Mouse (Mus musculus) limb, embryonic 13.5 days (tissue): ENCODE data around the gene Mpped2. TPM values are rescaled to one million over a fixed set of nuclear protein-coding genes. Genes with fewer than 3 reads are reported as not detected.

Experiments
- ATAC-seq: fragments of 200-750 bp; cut with Nextera tagmentation; 2 replicates; pipeline ENCODE4 v1.8.0; 2017; ENCODE audit warnings: low read depth, moderate number of reproducible peaks, moderate TSS enrichment; ENCODE audit not compliant: low FRiP score
- H3K27ac ChIP-seq: fragments of 300-500 bp; sonication (generic); 2 replicates; pipeline ENCODE4 v1.5.1; 2015; ENCODE audit warnings: inconsistent platforms, mild to moderate bottlenecking, moderate library complexity
- H3K27me3 ChIP-seq: fragments of 300-500 bp; sonication (generic); 2 replicates; pipeline ENCODE4 v1.6.1; 2015; ENCODE audit warnings: mild to moderate bottlenecking, inconsistent platforms
- H3K36me3 ChIP-seq: fragments of 300-500 bp; sonication (generic); 2 replicates; pipeline ENCODE4 v1.6.1; 2015; ENCODE audit warnings: inconsistent platforms, mild to moderate bottlenecking, moderate library complexity
- H3K4me1 ChIP-seq: fragments of 300-500 bp; sonication (generic); 2 replicates; pipeline ENCODE4 v1.6.1; 2015; ENCODE audit warnings: inconsistent platforms
- H3K4me2 ChIP-seq: fragments of 300-500 bp; sonication (generic); replicated peaks from 2 replicates; pipeline ENCODE4 v1.6.1; 2015; ENCODE audit warnings: inconsistent platforms, mild to moderate bottlenecking, moderate library complexity
- H3K4me3 ChIP-seq: fragments of 300-500 bp; sonication (generic); 2 replicates; pipeline ENCODE4 v1.5.1; 2015; ENCODE audit warnings: moderate library complexity, mild to moderate bottlenecking, inconsistent platforms
- H3K9ac ChIP-seq: fragments of 300-500 bp; sonication (generic); 2 replicates; pipeline ENCODE4 v1.6.1; 2015; ENCODE audit warnings: mild to moderate bottlenecking, inconsistent platforms
- H3K9me3 ChIP-seq: fragments of 300-500 bp; sonication (generic); 2 replicates; pipeline ENCODE4 v1.6.1; 2016; ENCODE audit warnings: inconsistent platforms
- WGBS: fragments of 180-500 bp; shearing (Covaris S2); methylation state at CpG from one replicate; pipeline ENCODE4 v1.1.7; 2015; 5-methylcytosine and 5-hydroxymethylcytosine counted together
- polyA plus RNA-seq: library from polyadenylated mRNA; unstranded; fragments of >200 nt; fragmentation: Nextera tagmentation; extraction: Ambion mirVana; gene quantifications from 2 replicates; pipeline ENCODE4 v1.2.1, GENCODE M21; 2015

Mpped2 gene
- polyA plus RNA-seq, 1 experiment from 2014 or later = 130 TPM

DNA sequence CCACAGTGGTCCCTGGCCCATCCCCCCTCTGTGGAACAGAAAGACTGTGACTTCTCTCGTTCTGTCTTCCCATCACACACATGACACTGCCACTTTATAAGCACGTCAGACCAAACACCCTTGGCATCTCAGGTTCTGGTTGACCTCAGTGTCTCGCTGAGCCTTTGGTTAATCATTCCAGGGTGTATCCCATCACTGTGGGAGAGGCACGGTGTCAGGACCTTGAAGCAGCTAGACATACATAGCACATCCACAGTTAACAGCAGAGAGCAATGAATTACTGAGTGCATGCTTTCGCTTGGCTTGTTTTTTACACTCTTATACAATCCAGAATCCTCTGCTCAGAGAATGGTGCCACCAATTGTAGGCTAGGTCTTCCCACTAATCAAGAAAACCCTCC lies 60.6 kb downstream of the Mpped2 start:
- H3K9ac ChIP-seq = no peak overlapping the region
- H3K4me3 ChIP-seq = no peak overlapping the region
- WGBS = 80% methylated on average over 5 of the region's 5 CpGs
- no peak for ATAC-seq
- no peaks in the 10 kb centered on the region for H3K9me3 ChIP-seq
- H3K27me3 ChIP-seq = no peaks in the 10 kb centered on the region
- no peak overlapping the region for H3K27ac ChIP-seq
- H3K4me2 ChIP-seq = no peak overlapping the region
- peaks cover 20% of the 10 kb centered on the region for H3K4me1 ChIP-seq
- H3K36me3 ChIP-seq = peaks cover 3% of the 10 kb centered on the region; the same call in 1 of the 2 replicates

DNA sequence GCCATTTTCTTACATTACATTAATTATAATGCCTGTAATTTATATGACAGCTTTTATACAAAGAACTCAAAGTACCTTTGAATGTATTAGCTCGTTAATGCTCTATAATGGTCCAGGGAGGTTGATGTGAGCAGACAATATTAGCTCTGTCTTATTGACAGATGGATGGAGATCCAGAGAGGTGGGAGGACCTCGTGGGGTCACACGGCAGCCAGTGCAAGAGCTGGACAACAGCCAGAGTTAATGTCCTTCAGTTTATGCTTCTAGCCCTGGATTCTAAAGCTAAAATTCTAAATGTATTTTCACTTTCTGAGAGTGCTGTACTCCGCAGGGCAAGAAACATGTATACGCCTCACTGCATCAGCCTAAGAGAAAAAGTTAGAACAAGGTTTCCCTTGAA lies 61.6 kb downstream of the Mpped2 start:
- Histone ChIP-seq H3K27ac (no peak overlapping the region), H3K4me3 (no peak overlapping the region), H3K27me3 (no peaks in the 10 kb centered on the region), H3K4me1 (peaks cover 18% of the 10 kb centered on the region), H3K4me2 (no peak overlapping the region), H3K9me3 (no peaks in the 10 kb centered on the region), H3K9ac (no peak overlapping the region), H3K36me3 (peaks cover 3% of the 10 kb centered on the region; the same call in 1 of the 2 replicates)
- no peak for ATAC-seq
- WGBS = 67% methylated on average over 5 of the region's 5 CpGs

DNA sequence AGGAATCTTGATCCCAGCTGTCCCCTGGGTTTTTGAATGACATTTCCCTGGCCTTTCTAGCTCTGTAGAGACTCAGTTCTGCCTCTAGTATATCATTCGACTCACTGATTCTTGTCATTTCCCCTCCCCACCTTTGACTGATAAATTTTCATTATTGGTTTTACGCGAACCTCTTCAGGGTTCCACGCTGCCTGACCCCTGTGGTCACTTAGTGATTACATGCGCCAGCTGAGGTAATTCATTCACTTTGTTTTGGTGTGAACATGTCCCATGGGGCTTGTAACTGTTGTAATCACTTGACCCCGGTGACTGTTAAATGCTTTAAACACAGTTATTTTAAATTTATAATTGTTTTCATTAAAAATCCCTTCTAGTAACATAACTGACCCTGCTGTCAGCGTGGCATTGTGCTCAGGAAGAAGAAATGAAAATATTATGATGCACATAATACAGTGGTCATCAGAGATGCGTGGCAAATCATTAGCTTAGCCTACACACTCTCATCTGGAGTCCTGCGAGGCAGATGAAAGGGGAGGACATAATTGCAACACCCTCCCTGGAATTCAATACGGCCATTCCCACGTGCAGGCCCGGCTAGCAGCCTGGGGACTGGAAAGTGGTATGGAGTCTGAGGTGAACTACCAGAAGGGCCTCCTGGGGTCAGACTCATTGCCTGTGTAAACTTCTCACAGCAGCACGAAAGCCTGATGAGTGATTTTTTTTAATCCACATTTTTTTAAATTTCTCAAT lies 63.5 kb downstream of the Mpped2 start:
- H3K9me3 ChIP-seq = no peaks in the 10 kb centered on the region
- H3K9ac ChIP-seq = no peak overlapping the region
- 22% methylated on average over 13 of the region's 13 CpGs for WGBS
- ATAC-seq = no peak; the same call in 1 of the 2 replicates
- H3K27me3 ChIP-seq = no peaks in the 10 kb centered on the region
- no peak overlapping the region for H3K27ac ChIP-seq
- no peaks in the 10 kb centered on the region; the same call in 1 of the 2 replicates for H3K36me3 ChIP-seq
- H3K4me1 ChIP-seq = peaks cover 17% of the 10 kb centered on the region
- no peak overlapping the region for H3K4me3 ChIP-seq
- H3K4me2 ChIP-seq = no peak overlapping the region

DNA sequence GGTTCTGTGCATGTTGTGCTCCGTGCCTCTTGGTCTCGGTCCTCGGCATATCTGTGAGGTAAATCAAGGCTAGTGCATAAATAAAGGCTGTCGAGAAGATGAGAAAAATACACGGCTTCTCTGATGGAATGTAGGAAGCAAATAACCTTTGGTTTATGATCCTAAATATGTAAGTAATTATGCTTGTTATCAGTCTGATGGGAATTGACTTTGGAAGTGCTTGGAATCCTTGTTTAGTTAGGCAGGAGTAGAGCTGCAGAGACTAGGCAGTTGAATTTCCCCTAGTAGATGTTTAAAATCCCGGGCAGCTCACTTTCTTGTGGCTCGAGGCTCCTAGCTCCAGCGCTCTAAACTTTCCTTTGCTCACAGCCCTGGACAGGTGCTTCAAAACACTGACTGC lies 69.9 kb downstream of the Mpped2 start:
- ATAC-seq = no peak
- H3K4me1 ChIP-seq = no peaks in the 10 kb centered on the region; the same call in 1 of the 2 replicates
- no peak overlapping the region for H3K4me3 ChIP-seq
- no peaks in the 10 kb centered on the region for H3K27me3 ChIP-seq
- 60% methylated on average over 8 of the region's 8 CpGs for WGBS
- no peak overlapping the region for H3K27ac ChIP-seq
- H3K9ac ChIP-seq = no peak overlapping the region
- no peaks in the 10 kb centered on the region for H3K9me3 ChIP-seq
- peaks cover 5% of the 10 kb centered on the region; the same call in 1 of the 2 replicates for H3K36me3 ChIP-seq
- no peak overlapping the region for H3K4me2 ChIP-seq

DNA sequence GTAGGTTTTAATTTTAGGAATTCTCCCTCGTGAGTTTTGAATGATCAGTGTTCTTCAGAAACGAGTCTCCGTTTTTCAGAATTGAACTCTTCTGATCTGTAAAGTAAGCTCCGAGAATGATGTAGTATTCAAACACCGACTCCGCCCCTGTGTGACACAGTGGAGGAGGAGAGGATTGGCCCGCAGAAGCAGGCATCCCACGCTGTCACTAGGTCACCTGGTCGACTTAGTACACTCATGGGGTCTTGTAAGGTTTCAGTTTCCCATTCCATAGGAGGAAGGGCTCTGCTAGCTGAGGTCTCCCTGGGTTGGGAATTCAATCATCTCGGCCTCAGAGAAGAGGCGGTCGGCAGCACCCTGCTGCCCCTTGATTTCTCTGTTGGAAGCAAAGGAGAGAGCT lies 76.2 kb downstream of the Mpped2 start:
- H3K27ac ChIP-seq = no peak overlapping the region
- H3K36me3 ChIP-seq = peaks cover 11% of the 10 kb centered on the region; the same call in 1 of the 2 replicates
- H3K4me3 ChIP-seq = no peak overlapping the region
- no peaks in the 10 kb centered on the region for H3K27me3 ChIP-seq
- peaks cover 2% of the 10 kb centered on the region for H3K4me1 ChIP-seq
- H3K9ac ChIP-seq = no peak overlapping the region
- no peak for ATAC-seq
- H3K9me3 ChIP-seq = no peaks in the 10 kb centered on the region
- no peak overlapping the region for H3K4me2 ChIP-seq
- WGBS = 83% methylated on average over 12 of the region's 12 CpGs

DNA sequence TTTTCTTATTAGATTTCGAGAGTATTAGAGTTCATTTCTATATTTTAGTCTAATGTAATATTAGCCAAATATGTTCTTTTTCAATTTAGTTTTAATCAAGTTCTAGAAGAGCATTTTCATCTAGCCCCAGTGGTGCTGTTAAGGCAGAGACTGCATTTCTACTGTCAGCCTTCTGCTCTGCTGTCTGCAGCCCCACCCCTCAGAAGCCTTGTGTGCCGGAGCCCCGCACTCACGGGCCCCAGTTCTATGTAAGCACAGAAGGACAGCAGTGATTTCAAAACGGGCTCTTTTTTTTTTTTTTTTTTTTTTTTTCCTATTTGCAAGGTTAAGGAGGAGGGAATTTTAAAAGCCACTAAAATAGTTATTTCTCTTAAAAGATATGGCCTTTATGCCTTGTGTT lies 79.6 kb downstream of the Mpped2 start:
- no peak overlapping the region for H3K4me2 ChIP-seq
- ATAC-seq = no peak
- no peak overlapping the region for H3K9ac ChIP-seq
- H3K36me3 ChIP-seq = peaks cover 6% of the 10 kb centered on the region; the same call in 1 of the 2 replicates
- no peaks in the 10 kb centered on the region for H3K27me3 ChIP-seq
- 59% methylated on average over 5 of the region's 5 CpGs for WGBS
- no peaks in the 10 kb centered on the region for H3K9me3 ChIP-seq
- H3K4me3 ChIP-seq = no peak overlapping the region
- H3K27ac ChIP-seq = no peak overlapping the region
- H3K4me1 ChIP-seq = peaks cover 25% of the 10 kb centered on the region

DNA sequence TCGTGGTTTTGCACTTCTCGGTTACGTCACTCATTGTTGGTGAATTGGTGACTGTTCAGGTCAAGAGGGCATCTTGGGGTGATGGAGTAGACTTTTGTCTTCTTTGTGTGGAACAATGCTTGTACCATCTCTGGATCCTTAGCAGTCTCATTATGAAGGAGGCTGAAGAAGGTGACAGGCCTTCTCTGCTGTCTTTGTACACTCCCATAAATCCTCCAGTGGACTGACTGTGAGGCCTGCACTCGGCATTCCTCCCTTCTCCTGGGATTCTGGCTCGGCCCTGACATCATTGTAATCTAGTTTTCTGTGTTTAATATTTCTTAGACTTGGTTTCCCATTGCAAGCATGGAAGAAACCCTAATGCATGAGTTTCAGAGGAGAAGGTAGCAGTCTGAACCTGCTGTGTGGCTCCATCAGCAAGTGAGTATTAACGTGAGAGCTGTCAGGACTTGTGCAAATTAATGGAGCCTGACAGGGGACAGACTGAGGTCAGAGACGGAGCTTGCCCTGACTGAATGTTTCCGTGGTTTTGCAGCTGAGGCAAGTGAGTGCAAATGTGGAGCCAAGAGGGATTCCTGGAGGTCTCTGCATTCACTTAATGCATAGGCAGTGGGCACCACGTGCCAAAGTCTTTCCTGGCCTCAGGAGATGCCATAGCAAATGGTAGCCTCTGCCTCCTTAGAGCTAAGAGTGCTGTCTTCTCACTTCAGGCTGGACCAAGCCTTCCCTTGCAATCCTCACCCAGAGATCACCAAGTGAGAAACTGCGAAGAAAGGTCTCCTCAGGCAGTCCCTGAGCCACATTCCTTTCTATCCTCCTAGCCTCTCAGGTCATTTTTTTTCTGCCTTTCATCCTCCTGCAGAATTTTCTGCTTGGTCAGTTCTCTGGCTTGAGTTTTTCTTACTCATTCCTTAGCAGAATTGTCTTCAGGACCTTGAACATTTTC lies 81.5 kb downstream of the Mpped2 start:
- H3K27me3 ChIP-seq = no peaks in the 10 kb centered on the region
- no peak overlapping the region for H3K9ac ChIP-seq
- WGBS = 41% methylated on average over 10 of the region's 10 CpGs
- peaks cover 32% of the 10 kb centered on the region for H3K4me1 ChIP-seq
- no peak overlapping the region for H3K4me2 ChIP-seq
- no peak overlapping the region for H3K27ac ChIP-seq
- H3K36me3 ChIP-seq = peaks cover 3% of the 10 kb centered on the region; the same call in 1 of the 2 replicates
- H3K4me3 ChIP-seq = no peak overlapping the region
- no peaks in the 10 kb centered on the region for H3K9me3 ChIP-seq
- no peak for ATAC-seq

DNA sequence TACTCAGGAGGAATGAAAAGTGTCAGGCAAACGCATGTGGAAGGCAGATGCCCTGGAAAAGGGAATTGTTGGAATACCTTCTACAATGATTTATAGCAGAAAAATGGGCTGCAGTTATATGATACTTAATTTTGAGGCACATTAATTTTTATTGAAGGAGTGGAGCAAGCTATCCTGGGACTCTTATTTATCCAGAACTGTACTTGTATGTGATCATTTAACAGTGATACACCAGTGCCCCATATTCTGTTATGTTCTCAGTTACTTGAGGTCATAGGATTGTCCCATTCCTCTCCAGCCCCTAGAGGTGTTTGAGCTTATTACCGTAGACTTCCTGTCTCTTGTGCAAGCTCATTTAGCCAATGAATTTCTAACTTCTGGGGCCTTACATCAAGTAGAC lies 82.9 kb downstream of the Mpped2 start:
- H3K4me1 ChIP-seq = peaks cover 37% of the 10 kb centered on the region
- H3K36me3 ChIP-seq = no peaks in the 10 kb centered on the region
- H3K27ac ChIP-seq = no peak overlapping the region; the same call in 1 of the 2 replicates
- H3K4me3 ChIP-seq = no peak overlapping the region
- no peaks in the 10 kb centered on the region for H3K9me3 ChIP-seq
- WGBS = 34% methylated on average over 2 of the region's 2 CpGs
- no peaks in the 10 kb centered on the region for H3K27me3 ChIP-seq
- H3K9ac ChIP-seq = no peak overlapping the region
- H3K4me2 ChIP-seq = no peak overlapping the region
- no peak; the same call in 1 of the 2 replicates for ATAC-seq

DNA sequence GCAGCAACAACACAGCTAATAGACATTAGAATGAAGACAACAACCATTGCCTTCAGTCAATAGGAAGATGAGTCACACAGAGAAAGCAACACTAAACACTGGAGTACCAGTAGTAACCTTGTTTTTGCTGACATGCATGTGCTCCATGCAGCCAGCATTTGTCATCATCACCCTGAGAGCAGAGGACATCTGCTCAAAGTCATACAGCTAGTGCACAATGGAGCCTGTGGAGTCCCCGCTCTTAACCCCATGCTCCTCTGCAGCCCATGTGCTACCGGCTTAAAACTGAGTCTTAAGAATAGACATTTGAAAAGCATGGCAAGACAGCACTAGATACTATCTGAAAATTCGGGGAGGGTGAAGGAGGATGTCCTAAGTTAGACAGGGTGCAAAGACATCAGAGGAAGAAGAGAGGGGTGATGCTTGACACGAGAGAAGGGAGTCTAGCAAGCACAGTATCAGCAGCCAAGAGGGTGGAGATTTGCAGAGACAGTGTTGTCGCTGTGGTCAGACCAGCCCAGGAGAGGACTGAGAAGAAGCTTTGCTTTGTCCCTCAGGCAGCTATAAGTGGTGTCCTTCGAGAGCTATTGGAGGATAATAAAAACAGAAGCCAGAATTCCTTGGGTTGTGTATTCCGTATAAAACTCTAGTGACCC lies 85.9 kb downstream of the Mpped2 start:
- peaks cover 67% of the 10 kb centered on the region for H3K4me1 ChIP-seq
- H3K9ac ChIP-seq = no peak overlapping the region
- no peak overlapping the region for H3K27ac ChIP-seq
- H3K9me3 ChIP-seq = no peaks in the 10 kb centered on the region
- no peak overlapping the region for H3K4me2 ChIP-seq
- 81% methylated on average over 7 of the region's 7 CpGs for WGBS
- H3K4me3 ChIP-seq = no peak overlapping the region
- H3K27me3 ChIP-seq = no peaks in the 10 kb centered on the region
- H3K36me3 ChIP-seq = no peaks in the 10 kb centered on the region
- ATAC-seq = no peak

DNA sequence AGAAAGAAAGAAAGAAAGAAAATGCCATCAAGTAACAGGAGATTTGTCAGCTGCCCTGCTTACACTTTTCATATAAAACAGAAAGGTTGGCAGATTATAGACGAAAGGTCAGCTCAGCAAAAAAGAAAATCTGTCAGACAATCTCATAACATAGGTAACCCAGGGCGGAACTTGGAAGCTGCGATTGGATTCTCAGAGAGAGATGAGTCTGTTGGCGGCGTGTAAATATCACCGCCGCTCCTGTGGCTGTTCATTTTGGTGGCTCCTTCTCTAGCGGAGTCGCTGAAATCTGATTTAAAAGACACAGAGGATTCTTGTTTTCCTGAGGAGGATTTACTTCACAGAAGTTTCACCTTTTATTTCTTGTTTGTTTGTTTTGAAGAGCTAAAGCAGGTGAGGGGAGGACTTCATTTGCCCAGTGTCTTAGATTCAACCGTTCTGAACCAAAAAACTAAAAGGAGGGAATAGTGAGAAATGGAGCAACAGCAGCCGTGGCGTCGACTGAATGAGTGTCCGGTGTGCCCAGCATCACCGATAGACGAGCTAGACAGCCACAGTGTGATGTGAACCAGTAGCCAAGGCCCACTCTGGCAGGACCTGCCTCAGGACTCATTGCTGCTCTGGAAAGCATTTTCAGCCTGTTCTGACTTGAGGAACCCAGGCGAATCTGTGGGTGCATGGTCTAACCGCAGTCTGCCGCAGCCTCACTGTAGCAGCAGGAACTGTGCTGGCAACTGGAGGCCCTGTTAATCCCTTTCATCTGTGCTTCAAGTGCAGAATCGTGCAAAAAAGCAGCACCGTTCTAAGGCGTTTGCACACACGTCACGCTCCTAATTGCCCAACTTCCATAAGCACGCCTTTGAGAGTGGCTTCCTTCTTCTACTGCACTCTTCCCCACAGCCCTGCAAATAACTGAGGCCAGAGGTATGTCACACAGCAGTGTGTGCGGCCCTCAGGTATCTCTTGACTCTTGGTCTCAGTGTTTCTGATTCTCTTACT lies 88.4 kb downstream of the Mpped2 start:
- Histone ChIP-seq H3K27me3 (no peaks in the 10 kb centered on the region), H3K9ac (peak overlapping the region; percentile 35), H3K4me3 (no peak overlapping the region), H3K4me1 (peaks cover 54% of the 10 kb centered on the region), H3K36me3 (no peaks in the 10 kb centered on the region; the same call in 1 of the 2 replicates), H3K27ac (peak overlapping the region; percentile 67), H3K4me2 (peak overlapping the region; percentile 28), H3K9me3 (no peaks in the 10 kb centered on the region)
- 58% methylated on average over 26 of the region's 26 CpGs for WGBS
- peak; percentile 62 for ATAC-seq

DNA sequence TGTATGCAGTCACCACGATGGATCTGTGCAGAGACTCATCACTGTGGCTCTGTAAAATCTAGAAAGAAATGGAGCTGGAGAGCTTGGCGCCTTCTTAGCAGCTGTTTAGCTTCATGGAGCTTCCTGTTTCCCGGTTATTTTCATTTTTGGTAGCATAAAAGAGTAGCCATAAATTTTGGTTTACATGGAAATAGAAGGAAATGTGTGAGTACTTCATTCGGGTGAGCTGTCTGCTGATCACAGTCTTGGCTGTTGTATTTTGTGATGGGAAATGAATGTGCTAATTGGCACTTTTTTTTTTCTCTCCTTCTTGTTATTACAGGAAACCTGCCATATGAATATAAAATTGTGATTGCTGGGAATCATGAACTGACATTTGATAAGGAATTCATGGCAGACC lies 90.2 kb downstream of the Mpped2 start:
- no peak overlapping the region for H3K27ac ChIP-seq
- peaks cover 62% of the 10 kb centered on the region for H3K4me1 ChIP-seq
- 32% methylated on average over 4 of the region's 4 CpGs for WGBS

More for the DNA sequence above, 90.2 kb downstream of the Mpped2 start:
- ATAC-seq = no peak
- no peak overlapping the region for H3K4me3 ChIP-seq
- no peak overlapping the region for H3K4me2 ChIP-seq
- H3K27me3 ChIP-seq = no peaks in the 10 kb centered on the region
- no peak overlapping the region for H3K9ac ChIP-seq
- H3K9me3 ChIP-seq = no peaks in the 10 kb centered on the region
- H3K36me3 ChIP-seq = no peaks in the 10 kb centered on the region; the same call in 1 of the 2 replicates
